Mouse (Mus musculus) embryonic facial prominence, embryonic 10.5 days (tissue): ENCODE data around the gene Tsc22d1. TPM values are rescaled to one million over a fixed set of nuclear protein-coding genes. Genes with fewer than 3 reads are reported as not detected.

Experiments
- DNase-seq: peaks from one replicate; pipeline ENCODE4 v3.0.0-alpha.2; 2017; ENCODE audit warnings: low spot score
- H3K27ac ChIP-seq: fragments of 300-500 bp; sonication (generic); replicated peaks from 2 replicates; pipeline ENCODE4 v1.5.1; 2016; ENCODE audit warnings: mild to moderate bottlenecking
- H3K27me3 ChIP-seq: fragments of 300-500 bp; sonication (generic); replicated peaks from 2 replicates; pipeline ENCODE4 v1.6.1; 2016; ENCODE audit warnings: low read depth, mild to moderate bottlenecking; ENCODE audit not compliant: poor library complexity, severe bottlenecking
- H3K36me3 ChIP-seq: fragments of 300-500 bp; sonication (generic); replicated peaks from 2 replicates; pipeline ENCODE4 v1.6.1; 2016; ENCODE audit warnings: mild to moderate bottlenecking, moderate library complexity
- H3K4me1 ChIP-seq: fragments of 300-500 bp; sonication (generic); 2 replicates; pipeline ENCODE4 v1.6.1; 2016
- H3K4me3 ChIP-seq: fragments of 300-500 bp; sonication (generic); 2 replicates; pipeline ENCODE4 v1.5.1; 2016; ENCODE audit warnings: mild to moderate bottlenecking, moderate library complexity
- H3K9me3 ChIP-seq: fragments of 300-500 bp; sonication (generic); 2 replicates; pipeline ENCODE4 v1.6.1; 2016; ENCODE audit warnings: mild to moderate bottlenecking
- WGBS: fragments of 180-500 bp; shearing (Covaris S2); methylation state at CpG from one replicate; pipeline ENCODE4 v1.1.7; 2016; 5-methylcytosine and 5-hydroxymethylcytosine counted together
- polyA plus RNA-seq: library from polyadenylated mRNA; unstranded; fragments of >200 nt; fragmentation: Nextera tagmentation; extraction: Ambion mirVana; gene quantifications from 2 replicates; pipeline ENCODE4 v1.2.1, GENCODE M21; 2016

Tsc22d1 gene
- polyA plus RNA-seq, 1 experiment from 2014 or later = 325 TPM

DNA sequence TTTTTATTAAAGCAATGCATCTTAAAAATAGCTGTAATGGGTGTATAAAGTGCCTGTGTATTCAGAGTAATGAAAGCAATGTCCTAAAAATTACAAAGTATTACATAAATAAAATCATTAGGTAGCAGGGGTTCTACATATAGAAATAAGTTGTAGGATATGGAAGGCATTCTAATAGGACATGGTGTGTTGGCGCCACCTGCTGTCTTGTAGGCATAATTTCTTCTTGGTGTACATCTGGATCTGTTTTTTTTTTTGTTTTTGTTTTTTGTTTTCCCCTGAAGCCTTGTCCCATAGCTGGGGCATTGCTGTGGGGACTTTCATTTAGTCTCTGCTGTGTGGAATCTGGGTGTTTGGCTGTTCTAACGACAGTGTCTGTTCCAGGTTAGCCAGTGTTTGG is 58.6 kb downstream of the Tsc22d1 start:
- Histone ChIP-seq H3K27me3 (no peaks in the 10 kb centered on the region), H3K4me1 (peaks cover 36% of the 10 kb centered on the region), H3K27ac (no peak overlapping the region), H3K36me3 (peaks cover 12% of the 10 kb centered on the region), H3K4me3 (no peak overlapping the region), H3K9me3 (no peaks in the 10 kb centered on the region)
- peak; percentile 66 for DNase-seq
- 8% methylated on average over 2 of the region's 2 CpGs for WGBS

DNA sequence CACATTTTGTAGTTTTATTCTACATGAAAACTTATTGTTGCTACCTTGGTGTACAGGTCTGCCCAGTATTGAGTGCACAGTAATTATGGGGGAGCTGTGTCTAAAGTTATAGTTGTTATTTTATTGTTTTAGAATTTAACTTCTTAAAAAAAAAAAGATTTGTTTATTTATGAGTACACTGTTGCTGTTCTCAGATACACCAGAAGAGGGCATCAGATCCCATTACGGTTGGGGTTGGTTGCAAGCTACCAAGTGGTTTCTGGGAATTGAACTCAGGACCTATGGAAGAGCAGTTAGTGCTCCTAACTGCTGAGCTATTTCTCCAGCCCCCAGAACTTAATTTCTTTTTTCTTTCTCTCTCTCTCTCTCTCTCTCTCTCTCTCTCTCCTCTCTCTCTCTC is 59.4 kb downstream of the Tsc22d1 start:
- H3K27me3 ChIP-seq = no peaks in the 10 kb centered on the region
- WGBS = 74% methylated on average over 1 of the region's 1 CpGs
- H3K36me3 ChIP-seq = peaks cover 12% of the 10 kb centered on the region
- peaks cover 35% of the 10 kb centered on the region for H3K4me1 ChIP-seq
- H3K4me3 ChIP-seq = no peak overlapping the region
- DNase-seq = no peak
- H3K27ac ChIP-seq = no peak overlapping the region
- H3K9me3 ChIP-seq = no peaks in the 10 kb centered on the region

DNA sequence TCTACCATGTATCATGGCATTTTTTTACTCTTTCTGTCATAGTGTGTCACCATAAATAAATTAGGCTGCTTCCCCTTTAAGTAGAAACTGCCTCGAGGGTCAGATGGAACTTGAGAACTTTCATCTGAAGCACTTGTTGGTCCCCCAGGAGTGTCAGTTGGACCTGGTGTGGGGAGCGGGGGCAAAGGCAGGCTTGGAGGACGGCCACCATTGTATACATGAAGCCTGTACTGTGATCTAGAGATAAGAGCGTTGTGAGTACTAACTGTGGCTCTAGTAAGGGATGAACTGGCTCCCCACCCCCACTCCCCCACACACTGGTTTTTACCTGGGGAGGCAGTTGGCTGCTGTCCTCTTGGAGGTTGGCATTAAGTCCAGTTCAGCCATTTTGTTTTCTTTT is 62.0 kb downstream of the Tsc22d1 start:
- no peaks in the 10 kb centered on the region for H3K9me3 ChIP-seq
- H3K4me1 ChIP-seq = peaks cover 26% of the 10 kb centered on the region
- H3K4me3 ChIP-seq = no peak overlapping the region
- WGBS = 44% methylated on average over 4 of the region's 4 CpGs
- peak; percentile 41 for DNase-seq
- H3K27me3 ChIP-seq = no peaks in the 10 kb centered on the region
- H3K27ac ChIP-seq = no peak overlapping the region
- peaks cover 4% of the 10 kb centered on the region for H3K36me3 ChIP-seq

DNA sequence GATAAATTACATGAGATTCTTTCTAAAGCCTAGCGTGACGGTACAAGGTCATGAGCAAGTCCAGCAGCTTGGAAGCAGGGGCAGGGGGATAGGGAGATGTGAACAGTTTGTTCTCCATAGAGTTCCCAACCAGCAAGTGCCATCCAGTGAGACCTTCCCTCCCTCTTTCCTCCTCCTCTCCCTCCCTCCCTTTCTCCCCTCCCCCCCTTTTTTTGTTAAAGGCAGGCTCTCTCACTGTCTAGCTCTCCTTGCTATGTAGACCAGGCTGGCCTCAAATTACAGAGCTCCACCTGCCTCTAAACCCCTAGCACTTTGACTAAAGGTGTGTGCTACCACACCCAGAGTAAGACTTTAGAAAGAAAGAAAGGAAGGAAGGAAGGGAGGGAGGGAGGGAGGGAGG is 63.3 kb downstream of the Tsc22d1 start:
- H3K4me3 ChIP-seq = no peak overlapping the region
- no peak overlapping the region; the same call in 1 of the 2 replicates for H3K27ac ChIP-seq
- H3K36me3 ChIP-seq = no peaks in the 10 kb centered on the region
- H3K4me1 ChIP-seq = peaks cover 31% of the 10 kb centered on the region
- H3K9me3 ChIP-seq = no peaks in the 10 kb centered on the region
- no peak for DNase-seq
- 87% methylated on average over 2 of the region's 2 CpGs for WGBS
- no peaks in the 10 kb centered on the region for H3K27me3 ChIP-seq

DNA sequence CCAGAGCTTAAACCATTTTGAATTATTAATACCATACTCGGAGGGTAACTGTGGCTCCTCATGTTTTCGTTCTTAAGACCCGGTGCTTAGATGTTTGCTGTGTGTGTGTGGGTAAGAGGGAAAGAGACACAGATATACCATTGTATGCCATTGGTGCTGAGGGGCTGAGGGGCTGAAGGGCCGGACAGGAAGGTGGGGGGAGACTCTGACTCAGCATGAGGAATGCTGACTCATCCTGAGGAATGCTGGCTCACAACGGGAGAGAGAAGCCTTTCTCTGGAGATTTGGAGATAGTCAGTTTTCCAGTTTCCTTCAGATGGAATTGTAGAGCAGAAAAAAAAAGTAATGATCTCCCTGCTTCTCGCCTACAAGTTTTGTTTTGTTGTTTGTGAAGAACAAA is 63.9 kb downstream of the Tsc22d1 start:
- Histone ChIP-seq H3K36me3 (no peaks in the 10 kb centered on the region), H3K27me3 (no peaks in the 10 kb centered on the region), H3K27ac (no peak overlapping the region), H3K9me3 (no peaks in the 10 kb centered on the region), H3K4me3 (no peak overlapping the region), H3K4me1 (peaks cover 31% of the 10 kb centered on the region)
- no peak for DNase-seq
- WGBS = 49% methylated on average over 6 of the region's 6 CpGs

DNA sequence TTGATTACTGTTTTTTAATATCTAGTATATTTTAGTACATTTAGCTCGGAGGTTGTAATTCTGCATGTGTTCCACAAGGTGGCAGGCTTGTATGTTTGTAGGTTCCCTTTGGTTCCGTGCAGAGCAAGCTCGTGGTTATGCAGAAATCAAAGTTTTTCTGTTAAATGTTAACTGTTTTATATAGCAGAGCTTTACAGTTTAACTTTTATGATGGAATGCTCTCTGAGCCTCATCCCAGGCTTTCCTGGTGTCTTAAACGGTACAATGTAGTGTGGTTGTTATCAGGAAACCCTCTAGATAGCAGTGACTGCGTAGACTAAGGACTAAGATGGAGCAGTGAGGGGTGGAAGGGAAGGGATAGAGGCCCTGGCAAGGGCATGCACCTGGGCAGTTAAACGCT is 65.1 kb downstream of the Tsc22d1 start:
- no peaks in the 10 kb centered on the region for H3K36me3 ChIP-seq
- DNase-seq = no peak
- H3K27me3 ChIP-seq = no peaks in the 10 kb centered on the region
- peaks cover 31% of the 10 kb centered on the region for H3K4me1 ChIP-seq
- no peaks in the 10 kb centered on the region for H3K9me3 ChIP-seq
- WGBS = 40% methylated on average over 6 of the region's 6 CpGs
- no peak overlapping the region for H3K4me3 ChIP-seq
- no peak overlapping the region for H3K27ac ChIP-seq

DNA sequence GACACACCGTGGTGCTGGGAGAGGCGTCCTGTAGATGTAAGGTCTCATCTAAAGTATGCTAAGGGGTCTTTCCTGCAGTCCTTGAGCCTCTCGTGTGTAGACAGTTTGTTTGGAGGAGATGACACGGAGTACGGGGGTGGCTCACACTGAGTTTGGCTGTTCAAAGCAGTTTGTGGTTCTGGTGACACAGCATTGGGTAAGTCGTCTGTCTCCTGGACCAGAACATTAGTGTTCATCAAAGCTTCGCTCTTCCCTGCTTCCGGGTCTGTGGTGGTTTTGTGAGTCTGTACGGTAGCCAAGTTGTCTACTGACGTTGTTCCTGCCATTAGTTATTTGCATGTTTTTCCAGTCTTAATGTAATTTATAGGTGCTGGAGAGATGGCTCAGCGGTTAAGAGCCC is 65.7 kb downstream of the Tsc22d1 start:
- H3K9me3 ChIP-seq = no peaks in the 10 kb centered on the region
- H3K4me3 ChIP-seq = no peak overlapping the region
- no peak for DNase-seq
- H3K4me1 ChIP-seq = peaks cover 31% of the 10 kb centered on the region
- H3K27ac ChIP-seq = no peak overlapping the region
- no peaks in the 10 kb centered on the region for H3K36me3 ChIP-seq
- H3K27me3 ChIP-seq = no peaks in the 10 kb centered on the region
- WGBS = 93% methylated on average over 11 of the region's 11 CpGs

DNA sequence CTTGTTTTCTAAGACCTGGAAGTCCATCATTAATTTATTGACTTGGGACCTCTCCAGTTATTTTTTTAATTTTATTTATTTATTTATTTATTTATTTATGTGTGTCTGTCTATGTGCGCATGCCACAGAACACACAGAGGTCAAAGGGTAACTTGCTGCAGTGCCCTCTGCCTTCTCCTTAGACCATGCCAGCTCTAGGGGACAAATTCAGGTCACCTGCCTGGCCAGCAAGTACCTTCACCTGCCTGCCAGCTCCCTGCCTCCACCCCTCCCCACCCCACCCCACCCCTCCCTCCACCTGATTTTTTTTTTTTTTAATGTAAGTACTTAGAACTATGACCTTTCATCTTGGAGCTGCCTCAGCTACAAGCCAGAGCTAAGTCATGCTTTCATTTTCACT is 68.9 kb downstream of the Tsc22d1 start:
- DNase-seq = no peak
- Histone ChIP-seq H3K4me1 (peaks cover 26% of the 10 kb centered on the region), H3K9me3 (no peaks in the 10 kb centered on the region), H3K4me3 (no peak overlapping the region), H3K27me3 (no peaks in the 10 kb centered on the region), H3K27ac (no peak overlapping the region), H3K36me3 (no peaks in the 10 kb centered on the region; the same call in 1 of the 2 replicates)
- WGBS = 100% methylated on average over 1 of the region's 1 CpGs

DNA sequence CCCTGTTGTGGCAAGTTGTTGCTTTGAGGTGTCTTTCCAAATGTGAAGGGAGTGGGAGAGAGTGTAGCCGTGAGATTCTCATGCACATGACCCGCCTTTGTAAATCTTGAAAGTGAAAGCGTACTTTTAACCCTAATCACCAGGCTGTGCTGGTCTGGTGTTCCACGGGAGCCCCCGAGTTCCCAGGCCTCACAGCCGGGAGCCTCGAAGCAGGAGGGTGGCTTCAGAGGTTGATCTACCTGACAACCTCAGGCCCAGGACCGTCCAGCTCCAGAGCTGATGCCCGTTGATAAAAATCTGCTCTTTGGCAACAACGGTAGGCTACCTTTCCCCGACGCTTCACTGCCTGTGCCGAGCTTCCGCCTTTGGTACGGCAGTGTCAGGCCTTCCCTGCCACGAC is 72.8 kb downstream of the Tsc22d1 start:
- 90% methylated on average over 16 of the region's 16 CpGs for WGBS

DNA sequence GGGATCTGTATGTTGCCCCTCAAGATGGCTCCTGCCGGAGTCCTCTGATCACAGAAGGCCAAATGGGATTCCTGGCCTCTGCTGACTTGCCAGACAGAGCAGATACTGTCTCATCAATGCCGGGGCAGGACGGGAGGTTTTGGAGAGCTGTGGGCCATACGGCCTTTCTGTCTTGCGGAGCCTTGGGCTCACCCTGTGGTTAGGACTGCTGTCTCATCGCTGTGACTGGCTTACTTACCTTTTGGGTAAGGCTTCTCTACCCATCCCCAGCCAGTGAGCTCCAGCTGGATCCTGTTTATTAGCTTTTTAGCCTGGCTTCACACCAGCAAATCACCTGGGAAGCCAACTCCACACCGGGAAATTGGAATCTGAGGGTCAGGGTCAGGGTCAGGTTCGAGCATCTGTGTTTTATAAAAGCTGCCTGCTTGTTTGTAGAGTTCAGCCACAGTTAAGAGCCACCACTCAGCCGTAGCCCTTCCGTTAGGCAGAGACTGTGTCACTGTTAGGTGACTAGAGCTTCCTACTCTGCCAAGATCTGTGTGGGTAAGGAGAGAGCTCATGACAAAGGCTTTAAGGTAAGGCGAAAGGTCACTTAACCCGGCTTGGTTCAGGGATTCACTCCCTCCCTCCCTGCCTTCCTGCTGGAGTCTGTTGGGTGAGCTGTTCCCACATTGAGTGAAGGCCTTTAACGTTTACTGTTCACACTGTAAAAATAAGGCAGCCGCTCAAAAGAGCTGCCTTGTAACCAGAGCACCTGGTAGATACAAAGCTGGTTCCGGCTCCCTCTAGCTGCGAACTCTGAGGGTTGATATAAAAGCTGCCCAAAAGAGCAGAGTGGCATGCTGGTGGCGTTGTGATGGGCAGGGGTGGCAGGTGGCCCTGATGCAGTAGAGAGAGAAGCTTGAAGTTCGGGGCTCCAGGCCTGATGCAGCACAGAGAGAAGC is 73.6 kb downstream of the Tsc22d1 start:
- DNase-seq = peak; percentile 78
- Histone ChIP-seq H3K36me3 (peaks cover 4% of the 10 kb centered on the region), H3K4me3 (no peak overlapping the region), H3K9me3 (no peaks in the 10 kb centered on the region), H3K4me1 (peaks cover 26% of the 10 kb centered on the region), H3K27ac (peak overlapping the region; percentile 73), H3K27me3 (no peaks in the 10 kb centered on the region)
- WGBS = 52% methylated on average over 18 of the region's 18 CpGs

More for the DNA sequence above, 72.8 kb downstream of the Tsc22d1 start:
- DNase-seq = no peak
- no peaks in the 10 kb centered on the region for H3K9me3 ChIP-seq
- H3K4me3 ChIP-seq = no peak overlapping the region
- no peaks in the 10 kb centered on the region for H3K27me3 ChIP-seq
- H3K4me1 ChIP-seq = peaks cover 30% of the 10 kb centered on the region
- no peaks in the 10 kb centered on the region; the same call in none of the 2 replicates for H3K36me3 ChIP-seq
- peak overlapping the region; percentile 73 for H3K27ac ChIP-seq

DNA sequence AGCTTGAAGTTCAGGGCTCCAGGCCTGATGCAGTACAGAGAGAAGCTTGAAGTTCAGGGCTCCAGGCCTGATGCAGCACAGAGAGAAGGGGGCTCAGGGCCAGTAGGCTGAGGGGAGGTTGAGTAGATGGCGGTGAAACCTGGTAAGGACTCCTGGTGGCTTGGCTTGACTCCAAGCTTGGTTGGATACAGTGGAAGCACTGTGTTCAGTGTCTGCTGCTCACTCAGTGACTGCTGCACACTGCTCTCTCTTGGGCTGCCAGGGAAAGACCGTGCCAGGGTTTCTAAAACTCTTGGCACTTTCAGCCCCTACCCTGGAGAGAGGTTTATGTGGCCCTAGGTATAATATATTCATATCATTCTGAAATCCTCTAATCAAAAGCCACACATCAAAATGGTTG is 74.4 kb downstream of the Tsc22d1 start:
- no peak for DNase-seq
- peak overlapping the region; percentile 73 for H3K27ac ChIP-seq
- H3K36me3 ChIP-seq = peaks cover 12% of the 10 kb centered on the region
- no peaks in the 10 kb centered on the region for H3K27me3 ChIP-seq
- H3K4me1 ChIP-seq = peaks cover 28% of the 10 kb centered on the region
- 91% methylated on average over 2 of the region's 2 CpGs for WGBS
- no peak overlapping the region for H3K4me3 ChIP-seq
- no peaks in the 10 kb centered on the region for H3K9me3 ChIP-seq

DNA sequence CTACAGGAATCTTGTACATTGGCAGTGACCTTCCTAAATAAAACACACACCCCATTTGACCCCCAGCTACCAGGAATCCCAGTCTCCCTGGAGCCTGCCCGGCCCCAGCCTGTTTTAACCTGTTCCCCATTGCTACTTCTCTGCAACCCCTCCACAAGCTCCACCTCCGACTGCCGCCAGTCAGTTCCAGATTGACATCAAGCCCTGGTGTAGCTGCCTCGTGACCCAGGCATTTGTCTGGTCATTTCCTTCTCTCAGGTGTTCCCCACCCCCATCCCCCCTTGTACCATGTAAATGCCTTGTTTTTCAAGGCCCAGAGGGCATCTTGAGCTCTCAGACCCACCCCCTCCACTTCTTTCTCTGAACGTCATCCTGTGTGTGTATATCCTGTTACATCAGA is 80.3 kb downstream of the Tsc22d1 start:
- peaks cover 33% of the 10 kb centered on the region for H3K4me1 ChIP-seq
- WGBS = 29% methylated on average over 5 of the region's 5 CpGs
- no peak overlapping the region for H3K4me3 ChIP-seq
- H3K27ac ChIP-seq = peak overlapping the region; percentile 67
- peaks cover 16% of the 10 kb centered on the region for H3K36me3 ChIP-seq
- H3K9me3 ChIP-seq = no peaks in the 10 kb centered on the region
- peak; percentile 64 for DNase-seq
- no peaks in the 10 kb centered on the region for H3K27me3 ChIP-seq

DNA sequence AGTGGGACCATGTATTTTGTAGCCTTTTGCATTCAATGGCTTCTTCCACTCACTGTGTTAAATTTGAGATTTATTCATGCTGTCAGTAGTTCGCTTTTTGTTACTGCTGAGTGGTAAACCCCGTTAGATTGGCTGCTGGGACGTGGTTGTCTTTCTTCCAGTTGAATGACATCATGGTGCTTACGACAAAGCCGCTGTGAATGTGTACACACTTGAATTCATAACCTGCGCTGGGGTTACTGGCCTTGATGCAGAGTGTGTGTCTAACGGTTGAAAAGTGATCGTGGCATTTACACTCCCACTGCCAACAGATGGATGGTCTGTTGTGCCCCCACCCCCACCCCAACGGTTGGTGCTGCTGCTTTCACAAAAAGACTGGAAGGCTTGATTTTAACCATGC is 82.4 kb downstream of the Tsc22d1 start:
- no peaks in the 10 kb centered on the region for H3K27me3 ChIP-seq
- WGBS = 82% methylated on average over 9 of the region's 9 CpGs
- H3K4me1 ChIP-seq = peaks cover 38% of the 10 kb centered on the region
- no peak overlapping the region for H3K4me3 ChIP-seq
- H3K9me3 ChIP-seq = no peaks in the 10 kb centered on the region
- H3K27ac ChIP-seq = no peak overlapping the region
- DNase-seq = no peak
- H3K36me3 ChIP-seq = peaks cover 16% of the 10 kb centered on the region
